Mouse (Mus musculus) heart, embryonic 13.5 days (tissue): ENCODE data around the gene Nuak2. TPM values are rescaled to one million over a fixed set of nuclear protein-coding genes. Genes with fewer than 3 reads are reported as not detected.

Source experiments
- ATAC-seq: fragments of 200-750 bp; cut with Nextera tagmentation; 2 replicates; pipeline ENCODE4 v1.8.0; 2017; ENCODE audit warnings: moderate TSS enrichment; ENCODE audit not compliant: insufficient number of reproducible peaks, low FRiP score, low TSS enrichment; ENCODE audit errors: extremely low read depth
- H3K27ac ChIP-seq: fragments of 300-500 bp; sonication (generic); replicated peaks from 2 replicates; pipeline ENCODE4 v1.5.1; 2015; ENCODE audit warnings: moderate library complexity, mild to moderate bottlenecking, inconsistent platforms
- H3K27me3 ChIP-seq: fragments of 300-500 bp; sonication (generic); replicated peaks from 2 replicates; pipeline ENCODE4 v1.6.1; 2015; ENCODE audit warnings: mild to moderate bottlenecking, inconsistent platforms
- H3K36me3 ChIP-seq: fragments of 300-500 bp; sonication (generic); 2 replicates; pipeline ENCODE4 v1.6.1; 2015; ENCODE audit warnings: mild to moderate bottlenecking, inconsistent platforms
- H3K4me1 ChIP-seq: fragments of 300-500 bp; sonication (generic); 2 replicates; pipeline ENCODE4 v1.6.1; 2015; ENCODE audit warnings: inconsistent platforms
- H3K4me2 ChIP-seq: fragments of 300-500 bp; sonication (generic); 2 replicates; pipeline ENCODE4 v1.6.1; 2015; ENCODE audit warnings: inconsistent platforms, mild to moderate bottlenecking, moderate library complexity
- H3K4me3 ChIP-seq: fragments of 300-500 bp; sonication (generic); 2 replicates; pipeline ENCODE4 v1.5.1; 2015; ENCODE audit warnings: moderate library complexity, mild to moderate bottlenecking, inconsistent platforms
- H3K9ac ChIP-seq: fragments of 300-500 bp; sonication (generic); 2 replicates; pipeline ENCODE4 v1.6.1; 2015; ENCODE audit warnings: inconsistent platforms, mild to moderate bottlenecking, moderate library complexity
- H3K9me3 ChIP-seq: fragments of 300-500 bp; sonication (generic); 2 replicates; pipeline ENCODE4 v1.6.1; 2016; ENCODE audit warnings: inconsistent platforms
- WGBS: fragments of 180-500 bp; shearing (Covaris S2); methylation state at CpG from one replicate; pipeline ENCODE4 v1.1.7; 2015; ENCODE audit warnings: mixed read lengths; 5-methylcytosine and 5-hydroxymethylcytosine counted together
- polyA plus RNA-seq: library from polyadenylated mRNA; unstranded; fragments of >200 nt; fragmentation: Nextera tagmentation; extraction: Ambion mirVana; gene quantifications from 2 replicates; pipeline ENCODE4 v1.2.1, GENCODE M21; 2015

Nuak2 gene
- polyA plus RNA-seq, 1 experiment from 2014 or later = 2.0 TPM

DNA sequence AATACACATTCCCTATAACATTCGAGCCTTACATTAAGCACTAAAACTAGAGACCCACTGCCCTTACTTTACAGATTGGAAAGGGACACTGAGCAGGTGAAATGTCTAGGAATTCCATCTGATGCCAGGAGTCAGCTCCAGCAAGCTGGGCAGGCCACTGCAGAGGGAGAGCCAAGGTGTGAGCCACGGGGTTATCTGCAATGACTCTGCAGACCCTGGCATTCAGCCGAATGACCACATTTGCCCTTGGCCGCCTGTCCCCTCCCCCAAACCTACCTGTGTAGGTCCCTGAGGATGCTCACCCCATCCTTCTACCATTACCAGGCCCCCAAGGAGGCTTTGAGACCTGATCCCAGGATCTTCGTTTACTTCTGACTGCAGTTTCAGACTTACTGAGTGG lies 16.2 kb upstream of the Nuak2 start:
- no peak for ATAC-seq
- Histone ChIP-seq H3K4me2 (peak overlapping the region; percentile 100), H3K4me3 (peak overlapping the region; percentile 59), H3K9ac (no peak overlapping the region; the same call in 1 of the 2 replicates), H3K27me3 (peaks cover 91% of the 10 kb centered on the region), H3K9me3 (no peaks in the 10 kb centered on the region), H3K36me3 (no peaks in the 10 kb centered on the region), H3K4me1 (peaks cover 20% of the 10 kb centered on the region), H3K27ac (no peak overlapping the region)
- WGBS = 77% methylated on average over 5 of the region's 5 CpGs

GRCm38 (mm10) chr1:132301242-132301641 lies 14.7 kb upstream of the Nuak2 start:
- Histone ChIP-seq H3K27me3 (peaks cover 88% of the 10 kb centered on the region), H3K4me3 (no peak overlapping the region), H3K9ac (no peak overlapping the region), H3K9me3 (no peaks in the 10 kb centered on the region), H3K4me1 (peaks cover 20% of the 10 kb centered on the region), H3K4me2 (no peak overlapping the region), H3K36me3 (no peaks in the 10 kb centered on the region), H3K27ac (no peak overlapping the region)
- ATAC-seq = no peak
- WGBS = 69% methylated on average over 5 of the region's 5 CpGs

- Histone ChIP-seq H3K4me2 (no peak overlapping the region), H3K27ac (no peak overlapping the region), H3K4me1 (peaks cover 20% of the 10 kb centered on the region), H3K9me3 (no peaks in the 10 kb centered on the region), H3K27me3 (peaks cover 81% of the 10 kb centered on the region), H3K36me3 (no peaks in the 10 kb centered on the region), H3K4me3 (no peak overlapping the region), H3K9ac (no peak overlapping the region)
- no peak for ATAC-seq
- WGBS = 78% methylated on average over 9 of the region's 9 CpGs
Observed at GRCm38 (mm10) chr1:132302341-132302866, 13.5 kb upstream of the Nuak2 start.

- Histone ChIP-seq H3K4me2 (no peak overlapping the region), H3K9ac (no peak overlapping the region), H3K27me3 (peaks cover 75% of the 10 kb centered on the region), H3K9me3 (no peaks in the 10 kb centered on the region), H3K27ac (no peak overlapping the region), H3K4me1 (peaks cover 12% of the 10 kb centered on the region; the same call in 1 of the 2 replicates), H3K36me3 (no peaks in the 10 kb centered on the region), H3K4me3 (no peak overlapping the region)
- WGBS = 40% methylated on average over 9 of the region's 9 CpGs
- ATAC-seq = no peak
Observed at GRCm38 (mm10) chr1:132304618-132305214, 11.2 kb upstream of the Nuak2 start.

DNA sequence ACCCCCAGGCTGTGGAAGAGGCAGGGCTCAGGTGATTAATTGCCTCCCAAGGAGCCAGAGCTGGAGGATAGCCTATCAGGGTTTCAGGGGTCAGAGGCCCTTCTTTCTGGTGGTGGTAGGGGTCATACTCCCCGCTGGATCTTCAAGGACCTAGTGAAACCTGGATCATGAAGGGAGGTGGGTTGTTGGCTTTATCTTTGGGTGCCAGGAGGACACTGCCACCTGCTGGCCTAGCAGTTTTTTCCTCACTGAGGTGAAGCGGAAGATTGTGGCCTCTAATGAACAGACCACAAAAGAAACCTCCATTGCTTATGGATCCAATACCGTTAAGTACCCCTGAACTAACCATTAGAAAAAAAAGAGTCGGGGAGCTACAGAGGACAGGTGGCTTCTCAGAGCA lies 9.8 kb upstream of the Nuak2 start:
- Histone ChIP-seq H3K9me3 (no peaks in the 10 kb centered on the region), H3K4me3 (no peak overlapping the region), H3K4me2 (no peak overlapping the region), H3K27ac (no peak overlapping the region), H3K36me3 (no peaks in the 10 kb centered on the region), H3K9ac (no peak overlapping the region), H3K27me3 (peaks cover 65% of the 10 kb centered on the region), H3K4me1 (peaks cover 14% of the 10 kb centered on the region)
- no peak for ATAC-seq
- 42% methylated on average over 4 of the region's 4 CpGs for WGBS

GRCm38 (mm10) chr1:132306808-132307207 lies 9.1 kb upstream of the Nuak2 start:
- Histone ChIP-seq H3K9ac (no peak overlapping the region), H3K4me3 (no peak overlapping the region), H3K36me3 (no peaks in the 10 kb centered on the region), H3K27me3 (peaks cover 59% of the 10 kb centered on the region), H3K4me1 (peaks cover 17% of the 10 kb centered on the region), H3K4me2 (no peak overlapping the region), H3K27ac (no peak overlapping the region), H3K9me3 (no peaks in the 10 kb centered on the region)
- WGBS = 22% methylated on average over 4 of the region's 4 CpGs
- no peak for ATAC-seq

GRCm38 (mm10) chr1:132307962-132308361 lies 8.0 kb upstream of the Nuak2 start:
- Histone ChIP-seq H3K36me3 (no peaks in the 10 kb centered on the region), H3K4me3 (no peak overlapping the region), H3K9me3 (no peaks in the 10 kb centered on the region), H3K27ac (no peak overlapping the region), H3K4me1 (peaks cover 27% of the 10 kb centered on the region), H3K4me2 (no peak overlapping the region), H3K27me3 (peaks cover 48% of the 10 kb centered on the region), H3K9ac (no peak overlapping the region)
- 79% methylated on average over 6 of the region's 6 CpGs for WGBS
- ATAC-seq = no peak

- Histone ChIP-seq H3K4me3 (no peak overlapping the region), H3K27ac (no peak overlapping the region), H3K4me1 (peaks cover 27% of the 10 kb centered on the region), H3K27me3 (peaks cover 46% of the 10 kb centered on the region), H3K9me3 (no peaks in the 10 kb centered on the region), H3K9ac (no peak overlapping the region), H3K36me3 (no peaks in the 10 kb centered on the region), H3K4me2 (no peak overlapping the region)
- ATAC-seq = no peak
- WGBS = 59% methylated on average over 7 of the region's 7 CpGs
Observed at GRCm38 (mm10) chr1:132308674-132309073, 7.3 kb upstream of the Nuak2 start.

DNA sequence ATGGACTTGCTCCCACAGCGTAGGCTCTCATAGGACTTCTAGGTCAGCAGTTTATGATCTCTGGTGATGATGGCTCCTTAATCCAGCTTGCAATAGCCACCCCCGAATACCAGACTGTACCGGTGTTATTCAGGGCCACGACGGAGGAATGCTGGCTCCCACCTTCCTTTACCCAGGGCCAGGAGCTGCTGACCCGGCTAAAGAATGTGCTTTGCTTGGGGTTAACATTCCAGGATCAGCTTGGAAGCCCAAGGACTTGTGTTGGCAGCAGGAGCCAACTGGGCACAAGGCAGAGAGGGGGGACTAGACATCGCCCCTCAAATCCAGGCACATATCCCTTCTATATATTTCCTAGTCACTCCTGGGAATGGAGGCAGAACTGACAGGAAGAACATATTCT lies 5.2 kb upstream of the Nuak2 start:
- H3K27ac ChIP-seq = peak overlapping the region; percentile 75; the same call in 1 of the 2 replicates
- 42% methylated on average over 7 of the region's 7 CpGs for WGBS
- H3K9ac ChIP-seq = no peak overlapping the region
- peaks cover 54% of the 10 kb centered on the region for H3K27me3 ChIP-seq
- H3K4me3 ChIP-seq = no peak overlapping the region
- H3K4me1 ChIP-seq = peaks cover 33% of the 10 kb centered on the region
- no peak for ATAC-seq
- H3K9me3 ChIP-seq = no peaks in the 10 kb centered on the region
- peak overlapping the region; percentile 32 for H3K4me2 ChIP-seq
- no peaks in the 10 kb centered on the region for H3K36me3 ChIP-seq

DNA sequence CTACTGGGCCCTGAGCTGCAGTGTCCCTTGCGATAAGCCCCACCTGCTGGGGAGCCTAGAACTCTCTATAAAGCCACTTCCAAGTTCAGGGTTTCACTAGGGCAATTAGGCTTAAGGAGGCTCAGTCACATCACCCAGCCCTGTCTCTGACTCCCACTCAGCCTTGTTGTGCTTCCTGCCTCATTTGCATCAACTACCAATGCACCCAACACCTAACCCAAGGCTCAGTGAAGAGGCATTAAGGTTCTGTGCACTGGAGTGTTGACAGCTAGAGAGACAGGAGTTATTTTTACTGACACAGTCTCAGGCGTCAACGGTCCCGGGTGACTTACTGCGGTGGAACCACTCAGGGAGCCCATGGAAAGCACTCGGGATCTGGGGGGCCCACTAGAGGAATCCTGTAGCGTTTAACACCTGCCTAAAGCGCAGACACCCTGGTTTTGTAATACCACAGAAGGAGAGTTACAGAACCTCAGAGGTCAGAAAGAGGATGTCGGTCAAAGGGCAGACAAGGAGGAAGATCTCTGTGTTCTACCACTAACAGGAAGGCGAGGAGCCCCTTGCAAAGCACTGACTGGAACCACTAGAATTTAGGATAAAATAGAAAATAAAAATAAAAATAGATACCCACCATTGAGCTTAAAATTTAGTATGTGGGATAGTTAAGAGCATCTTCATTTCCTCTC lies 4.6 kb upstream of the Nuak2 start:
- WGBS = 22% methylated on average over 10 of the region's 10 CpGs
- Histone ChIP-seq H3K4me1 (peaks cover 35% of the 10 kb centered on the region), H3K27me3 (peaks cover 50% of the 10 kb centered on the region), H3K9ac (no peak overlapping the region), H3K4me2 (peak overlapping the region; percentile 32), H3K4me3 (no peak overlapping the region), H3K9me3 (no peaks in the 10 kb centered on the region), H3K27ac (peak overlapping the region; percentile 75), H3K36me3 (no peaks in the 10 kb centered on the region)
- no peak for ATAC-seq

DNA sequence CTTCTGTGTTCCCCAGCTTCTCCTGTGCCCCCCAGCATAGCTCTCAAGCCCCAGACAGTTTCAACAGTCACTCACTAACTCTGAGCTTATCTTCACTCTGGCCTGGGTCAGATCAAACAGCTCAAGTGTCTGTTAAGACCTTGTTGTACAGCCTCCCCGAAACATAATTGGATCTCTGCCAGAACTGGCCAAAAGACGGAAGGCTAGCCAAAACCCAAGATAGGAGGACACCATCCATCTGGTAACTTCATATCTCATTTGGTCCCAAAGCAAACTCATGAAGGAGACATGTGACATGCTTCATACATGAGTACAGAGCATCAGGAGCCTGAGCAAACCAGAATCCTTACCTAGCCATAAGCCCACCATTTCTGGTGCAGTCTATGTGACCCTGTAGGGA lies 3.9 kb upstream of the Nuak2 start:
- Histone ChIP-seq H3K36me3 (no peaks in the 10 kb centered on the region), H3K4me3 (no peak overlapping the region), H3K9me3 (no peaks in the 10 kb centered on the region), H3K27me3 (peaks cover 54% of the 10 kb centered on the region), H3K9ac (no peak overlapping the region), H3K4me2 (peak overlapping the region; percentile 32), H3K4me1 (peaks cover 41% of the 10 kb centered on the region), H3K27ac (peak overlapping the region; percentile 75)
- ATAC-seq = no peak
- 8% methylated on average over 2 of the region's 2 CpGs for WGBS

GRCm38 (mm10) chr1:132312703-132313102 lies 3.2 kb upstream of the Nuak2 start:
- Histone ChIP-seq H3K9me3 (no peaks in the 10 kb centered on the region), H3K27ac (peak overlapping the region; percentile 44; the same call in 1 of the 2 replicates), H3K4me3 (no peak overlapping the region), H3K27me3 (peaks cover 54% of the 10 kb centered on the region), H3K36me3 (no peaks in the 10 kb centered on the region), H3K4me2 (no peak overlapping the region), H3K9ac (no peak overlapping the region), H3K4me1 (peaks cover 47% of the 10 kb centered on the region)
- 57% methylated on average over 3 of the region's 3 CpGs for WGBS
- ATAC-seq = no peak
